Mouse (Mus musculus) limb, embryonic 12.5 days (tissue): ENCODE measurements around the gene Ros1. TPM values are rescaled to one million over a fixed set of nuclear protein-coding genes. Genes with fewer than 3 reads are reported as not detected.

Source experiments
- ATAC-seq: fragments of 200-750 bp; cut with Nextera tagmentation; 2 replicates; pipeline ENCODE4 v1.8.0; 2017; ENCODE audit warnings: low read depth, moderate TSS enrichment; ENCODE audit not compliant: insufficient number of reproducible peaks, insufficient read depth, low FRiP score, low TSS enrichment
- H3K27ac ChIP-seq: fragments of 300-500 bp; sonication (generic); 2 replicates; pipeline ENCODE4 v1.5.1; 2016; ENCODE audit warnings: mild to moderate bottlenecking, moderate library complexity
- H3K27me3 ChIP-seq: fragments of 300-500 bp; sonication (generic); 2 replicates; pipeline ENCODE4 v1.6.1; 2016; ENCODE audit warnings: mild to moderate bottlenecking, moderate library complexity
- H3K36me3 ChIP-seq: fragments of 300-500 bp; sonication (generic); 2 replicates; pipeline ENCODE4 v1.6.1; 2016; ENCODE audit warnings: mild to moderate bottlenecking, moderate library complexity
- H3K4me1 ChIP-seq: fragments of 300-500 bp; sonication (generic); replicated peaks from 2 replicates; pipeline ENCODE4 v1.6.1; 2016
- H3K4me2 ChIP-seq: fragments of 300-500 bp; sonication (generic); 2 replicates; pipeline ENCODE4 v1.6.1; 2016; ENCODE audit warnings: mild to moderate bottlenecking, moderate library complexity
- H3K4me3 ChIP-seq: fragments of 300-500 bp; sonication (generic); replicated peaks from 2 replicates; pipeline ENCODE4 v1.5.1; 2016; ENCODE audit warnings: mild to moderate bottlenecking
- H3K9ac ChIP-seq: fragments of 300-500 bp; sonication (generic); replicated peaks from 2 replicates; pipeline ENCODE4 v1.6.1; 2016; ENCODE audit warnings: mild to moderate bottlenecking, moderate library complexity
- H3K9me3 ChIP-seq: fragments of 300-500 bp; sonication (generic); 2 replicates; pipeline ENCODE4 v1.6.1; 2016; ENCODE audit warnings: mild to moderate bottlenecking, moderate library complexity
- WGBS: fragments of 180-500 bp; shearing (Covaris S2); methylation state at CpG from one replicate; pipeline ENCODE4 v1.1.7; 2016; 5-methylcytosine and 5-hydroxymethylcytosine counted together
- polyA plus RNA-seq: library from polyadenylated mRNA; unstranded; fragments of >200 nt; fragmentation: Nextera tagmentation; extraction: Ambion mirVana; gene quantifications from 2 replicates; pipeline ENCODE4 v1.2.1, GENCODE M21; 2016

The Ros1 gene
- polyA plus RNA-seq, 1 experiment from 2014 or later = not detected

DNA sequence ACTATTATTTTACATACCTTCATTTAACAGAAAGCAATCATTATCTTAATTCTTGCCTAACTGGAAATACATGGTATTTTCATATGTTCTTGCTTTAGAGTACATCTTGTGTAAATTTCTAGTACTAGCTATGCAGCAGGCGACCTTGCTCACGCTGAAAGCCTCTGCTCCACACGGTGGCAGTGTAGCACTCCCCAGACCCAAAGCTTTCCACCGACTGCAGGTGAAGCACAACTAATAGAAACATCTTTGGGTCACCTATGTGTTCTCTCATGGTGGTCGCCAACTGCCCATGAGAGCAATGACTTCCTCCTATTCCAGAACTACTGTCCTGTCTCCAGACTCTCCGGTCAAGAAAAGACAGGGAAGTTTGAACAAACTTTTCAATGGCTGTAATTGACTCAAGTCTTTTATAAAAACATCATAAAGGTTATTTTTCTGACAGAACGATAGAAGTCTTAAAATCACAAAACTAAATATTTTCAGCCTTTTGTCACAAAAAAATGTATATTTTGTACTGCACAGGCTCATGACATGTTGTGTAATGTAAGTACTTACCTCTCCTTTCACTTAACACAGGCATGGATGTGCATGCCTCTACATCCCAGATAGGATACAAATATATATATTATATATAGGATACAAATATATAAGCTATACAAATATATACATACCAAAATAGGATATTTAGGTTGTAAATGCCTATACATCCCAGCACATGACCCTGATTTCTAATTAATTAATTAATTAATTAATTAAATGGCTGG lies 21.9 kb upstream of the Ros1 start:
- Histone ChIP-seq H3K36me3 (no peaks in the 10 kb centered on the region), H3K4me2 (no peak overlapping the region), H3K27me3 (no peaks in the 10 kb centered on the region), H3K4me3 (no peak overlapping the region), H3K9ac (no peak overlapping the region), H3K4me1 (no peaks in the 10 kb centered on the region), H3K9me3 (no peaks in the 10 kb centered on the region), H3K27ac (no peak overlapping the region)
- WGBS = 27% methylated on average over 7 of the region's 7 CpGs
- no peak for ATAC-seq

DNA sequence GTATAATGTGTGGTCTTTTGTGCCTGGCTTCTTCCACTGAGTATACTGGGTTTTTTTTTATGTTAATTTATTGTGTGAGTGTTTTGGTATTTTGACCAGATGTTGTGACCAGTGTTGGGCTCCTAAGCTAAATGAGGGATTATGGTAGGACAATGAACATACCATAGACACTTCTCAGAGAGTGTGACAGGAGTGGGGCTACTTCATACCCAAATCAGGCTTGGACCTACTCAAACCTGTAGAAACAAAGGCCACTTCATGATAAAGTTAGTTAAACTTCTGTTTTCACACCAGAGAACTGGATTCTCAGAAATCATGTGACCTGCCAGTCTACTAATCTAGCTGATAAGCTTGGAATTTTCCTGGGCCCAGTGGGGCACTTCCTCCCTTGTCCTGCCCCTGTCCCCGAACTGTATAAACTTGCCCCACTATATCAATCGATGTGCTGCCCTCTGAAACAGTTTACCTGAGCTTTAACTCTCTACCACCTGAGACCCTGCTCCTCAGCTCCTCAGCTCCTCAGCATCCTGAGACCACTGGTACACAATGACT lies 20.3 kb upstream of the Ros1 start:
- no peak for ATAC-seq
- H3K27ac ChIP-seq = no peak overlapping the region
- no peaks in the 10 kb centered on the region for H3K36me3 ChIP-seq
- no peak overlapping the region for H3K4me2 ChIP-seq
- WGBS = 68% methylated on average over 2 of the region's 2 CpGs
- H3K4me1 ChIP-seq = no peaks in the 10 kb centered on the region
- H3K4me3 ChIP-seq = no peak overlapping the region
- H3K9ac ChIP-seq = no peak overlapping the region
- no peaks in the 10 kb centered on the region for H3K27me3 ChIP-seq
- H3K9me3 ChIP-seq = no peaks in the 10 kb centered on the region

DNA sequence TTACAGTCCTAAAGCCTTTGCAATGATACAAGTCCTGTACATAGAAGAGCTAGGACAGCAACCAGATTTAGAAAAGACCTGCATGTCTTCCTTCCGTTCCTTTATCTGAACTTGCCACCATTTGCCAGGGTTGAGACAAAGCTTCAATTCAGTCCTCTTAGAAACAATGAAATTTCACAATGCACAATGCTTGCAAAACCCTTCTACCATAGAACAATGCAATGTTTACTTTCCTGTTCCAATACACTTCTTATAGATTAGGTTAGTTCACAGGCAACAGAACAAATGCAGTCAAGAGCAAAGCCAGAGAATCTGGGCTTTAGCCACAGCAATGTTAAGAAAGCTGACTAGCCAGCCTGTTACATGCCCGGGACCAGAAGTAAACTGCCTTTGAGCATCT lies 9.0 kb upstream of the Ros1 start:
- no peak for ATAC-seq
- no peaks in the 10 kb centered on the region for H3K27me3 ChIP-seq
- H3K4me1 ChIP-seq = no peaks in the 10 kb centered on the region
- H3K36me3 ChIP-seq = no peaks in the 10 kb centered on the region
- H3K4me2 ChIP-seq = no peak overlapping the region
- H3K9me3 ChIP-seq = no peaks in the 10 kb centered on the region
- no peak overlapping the region for H3K27ac ChIP-seq
- H3K9ac ChIP-seq = no peak overlapping the region
- no peak overlapping the region for H3K4me3 ChIP-seq
- 86% methylated on average over 2 of the region's 2 CpGs for WGBS

DNA sequence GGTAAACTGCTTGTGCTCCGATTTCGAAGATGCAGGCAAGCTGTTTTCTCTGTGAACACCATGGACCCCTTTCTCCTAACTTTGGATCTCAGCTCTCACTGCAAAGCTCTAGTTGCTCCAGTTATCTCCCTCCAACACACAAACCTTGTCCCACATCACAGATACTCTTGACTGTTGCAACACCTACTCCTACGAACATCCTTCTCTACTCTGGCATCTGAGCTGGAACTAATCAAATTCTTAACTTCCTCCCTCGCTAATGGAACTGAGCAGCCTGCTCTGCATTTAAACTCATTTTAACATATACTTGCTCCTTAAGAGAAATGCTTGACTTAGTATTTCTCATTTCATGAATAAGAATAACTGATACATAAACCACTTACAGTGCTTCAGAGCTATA lies 9.1 kb downstream of the Ros1 start:
- Histone ChIP-seq H3K4me1 (no peaks in the 10 kb centered on the region), H3K27ac (no peak overlapping the region), H3K4me2 (no peak overlapping the region), H3K4me3 (no peak overlapping the region), H3K9ac (no peak overlapping the region), H3K36me3 (no peaks in the 10 kb centered on the region), H3K9me3 (no peaks in the 10 kb centered on the region), H3K27me3 (no peaks in the 10 kb centered on the region)
- no peak for ATAC-seq
- WGBS = 83% methylated on average over 4 of the region's 4 CpGs

DNA sequence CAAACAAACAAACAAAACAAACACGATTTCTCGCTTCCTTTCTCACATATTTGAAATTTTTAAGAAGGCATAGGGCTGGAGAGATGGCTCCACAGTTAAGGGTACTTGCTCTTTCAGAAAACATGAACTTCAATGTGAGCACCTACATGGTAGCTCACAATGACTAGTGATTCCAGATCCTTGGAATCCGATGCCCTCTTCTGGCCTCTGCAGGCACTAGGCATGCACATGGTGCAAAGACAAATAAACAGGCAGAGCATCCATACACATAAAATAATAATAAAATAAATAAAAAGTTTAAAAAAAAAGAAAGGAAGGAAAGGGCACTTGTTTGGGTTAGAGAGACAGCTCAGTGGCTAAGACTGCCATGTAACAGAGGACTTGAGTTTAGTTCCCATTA lies 12.2 kb downstream of the Ros1 start:
- ATAC-seq = no peak
- Histone ChIP-seq H3K27me3 (no peaks in the 10 kb centered on the region), H3K36me3 (no peaks in the 10 kb centered on the region), H3K9me3 (no peaks in the 10 kb centered on the region), H3K27ac (no peak overlapping the region), H3K4me2 (no peak overlapping the region), H3K4me1 (no peaks in the 10 kb centered on the region), H3K4me3 (no peak overlapping the region), H3K9ac (no peak overlapping the region)
- 82% methylated on average over 3 of the region's 3 CpGs for WGBS

DNA sequence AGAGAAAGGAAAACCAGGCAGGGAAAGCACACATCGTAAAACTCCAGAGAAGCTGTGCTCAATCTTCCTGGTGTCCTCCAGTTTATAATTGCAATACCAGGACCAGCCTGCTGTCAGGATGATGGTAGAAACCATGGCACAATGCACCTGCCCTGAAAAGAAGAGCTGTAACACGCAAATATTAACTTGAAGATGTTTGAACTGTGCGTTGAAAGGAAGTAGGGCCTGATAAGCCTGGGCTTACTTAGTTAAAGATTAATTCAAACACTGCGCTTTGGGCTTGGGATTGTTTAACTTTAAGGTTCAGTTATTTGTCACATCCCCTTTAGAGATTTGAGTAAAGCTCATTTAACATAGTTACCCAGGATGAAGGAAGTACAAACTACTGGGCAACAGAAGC lies 20.7 kb downstream of the Ros1 start:
- 76% methylated on average over 4 of the region's 4 CpGs for WGBS
- ATAC-seq = no peak
- Histone ChIP-seq H3K4me3 (no peak overlapping the region), H3K27ac (no peak overlapping the region), H3K36me3 (no peaks in the 10 kb centered on the region), H3K4me1 (no peaks in the 10 kb centered on the region), H3K9me3 (no peaks in the 10 kb centered on the region), H3K4me2 (no peak overlapping the region), H3K27me3 (no peaks in the 10 kb centered on the region), H3K9ac (no peak overlapping the region)

DNA sequence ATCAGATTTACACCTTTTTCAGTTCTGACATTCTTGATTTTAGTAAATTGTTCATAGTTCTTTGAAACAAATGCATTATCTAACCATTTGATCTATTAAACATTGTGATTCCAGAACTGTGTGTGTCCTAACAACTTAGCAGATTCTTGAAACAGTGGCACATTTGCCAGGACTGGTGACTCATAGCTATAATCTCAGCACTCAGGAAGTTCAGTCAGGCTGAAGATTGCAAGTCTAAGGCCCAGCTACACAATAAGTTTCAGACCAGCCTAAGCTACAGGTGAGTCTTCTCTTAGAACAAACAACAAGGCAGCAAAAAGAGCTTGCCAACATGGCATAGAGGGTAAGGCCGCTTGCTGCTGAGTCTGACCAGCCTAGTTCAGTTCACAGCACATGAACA lies 24.6 kb downstream of the Ros1 start:
- no peaks in the 10 kb centered on the region for H3K36me3 ChIP-seq
- no peak for ATAC-seq
- H3K27ac ChIP-seq = no peak overlapping the region
- H3K9ac ChIP-seq = no peak overlapping the region
- WGBS = 90% methylated on average over 1 of the region's 1 CpGs
- H3K4me3 ChIP-seq = no peak overlapping the region
- H3K4me2 ChIP-seq = no peak overlapping the region
- H3K9me3 ChIP-seq = no peaks in the 10 kb centered on the region
- H3K27me3 ChIP-seq = no peaks in the 10 kb centered on the region
- H3K4me1 ChIP-seq = no peaks in the 10 kb centered on the region

DNA sequence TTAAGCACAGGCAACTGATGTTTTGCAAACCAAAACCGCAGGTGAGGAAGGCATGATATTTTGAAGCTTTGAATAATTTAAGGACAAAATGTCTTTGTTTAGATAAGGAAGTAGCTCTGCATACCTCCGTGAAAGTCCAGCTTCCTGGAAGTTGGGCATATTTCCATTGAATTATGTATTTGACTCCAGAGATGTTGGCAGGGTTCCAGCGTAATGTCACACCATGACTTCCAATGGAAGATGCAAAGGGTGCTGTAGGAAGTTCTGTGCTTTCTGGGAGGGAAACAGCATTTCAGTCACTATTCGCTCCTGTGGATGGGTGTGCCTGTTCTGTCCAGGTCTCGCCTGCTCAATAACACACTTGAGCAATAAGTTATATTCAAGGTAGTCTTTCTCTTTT lies 25.2 kb downstream of the Ros1 start:
- no peak for ATAC-seq
- WGBS = 88% methylated on average over 5 of the region's 5 CpGs

DNA sequence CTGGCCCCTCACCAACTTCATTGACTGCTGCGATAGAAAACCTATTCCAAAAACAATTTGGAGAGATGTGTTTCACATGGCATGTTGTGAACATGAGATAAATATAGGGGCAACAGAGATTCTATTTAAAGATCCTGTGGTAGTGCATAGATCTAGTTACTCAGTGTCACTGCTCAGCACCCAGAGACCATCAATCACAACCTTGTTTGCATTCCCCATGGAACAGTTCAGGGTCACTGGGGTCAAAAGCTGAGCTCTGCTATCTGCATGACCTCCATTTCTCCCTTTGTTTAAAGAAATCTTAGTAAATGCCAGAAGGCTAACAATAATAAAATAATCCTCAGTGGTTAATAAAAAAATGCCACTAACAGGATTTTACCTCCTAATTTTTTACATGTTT lies 29.7 kb downstream of the Ros1 start:
- Histone ChIP-seq H3K27me3 (no peaks in the 10 kb centered on the region), H3K4me1 (no peaks in the 10 kb centered on the region), H3K36me3 (no peaks in the 10 kb centered on the region), H3K4me2 (no peak overlapping the region), H3K27ac (no peak overlapping the region), H3K9me3 (no peaks in the 10 kb centered on the region), H3K4me3 (no peak overlapping the region), H3K9ac (no peak overlapping the region)
- WGBS = 88% methylated on average over 1 of the region's 1 CpGs
- no peak for ATAC-seq

More for the DNA sequence above, 25.2 kb downstream of the Ros1 start:
- H3K4me1 ChIP-seq = no peaks in the 10 kb centered on the region
- H3K9me3 ChIP-seq = no peaks in the 10 kb centered on the region
- H3K27me3 ChIP-seq = no peaks in the 10 kb centered on the region
- H3K27ac ChIP-seq = no peak overlapping the region
- no peak overlapping the region for H3K4me2 ChIP-seq
- H3K4me3 ChIP-seq = no peak overlapping the region
- H3K36me3 ChIP-seq = no peaks in the 10 kb centered on the region
- no peak overlapping the region for H3K9ac ChIP-seq

DNA sequence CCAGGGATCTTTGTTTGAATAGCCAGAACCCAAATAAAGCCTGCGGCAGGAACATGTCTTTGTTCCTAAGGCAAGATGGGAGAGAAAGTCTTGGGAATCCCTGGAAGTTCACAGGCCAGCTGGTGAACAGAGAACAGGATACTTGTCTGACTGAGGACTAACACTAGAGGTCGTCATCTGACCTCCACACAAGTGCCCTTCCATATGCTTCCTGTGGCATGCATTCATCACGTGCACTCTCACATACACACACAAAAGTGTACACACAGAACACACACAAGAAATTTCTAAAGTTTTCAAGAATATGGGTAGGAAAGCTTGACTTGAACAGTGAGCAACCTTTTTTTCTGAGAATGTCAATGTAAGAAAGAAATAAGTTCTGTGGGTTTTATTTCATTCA lies 34.4 kb downstream of the Ros1 start:
- Histone ChIP-seq H3K36me3 (no peaks in the 10 kb centered on the region), H3K9me3 (no peaks in the 10 kb centered on the region), H3K9ac (no peak overlapping the region), H3K27ac (no peak overlapping the region), H3K27me3 (no peaks in the 10 kb centered on the region), H3K4me1 (no peaks in the 10 kb centered on the region), H3K4me2 (no peak overlapping the region), H3K4me3 (no peak overlapping the region)
- WGBS = 74% methylated on average over 3 of the region's 3 CpGs
- no peak for ATAC-seq

DNA sequence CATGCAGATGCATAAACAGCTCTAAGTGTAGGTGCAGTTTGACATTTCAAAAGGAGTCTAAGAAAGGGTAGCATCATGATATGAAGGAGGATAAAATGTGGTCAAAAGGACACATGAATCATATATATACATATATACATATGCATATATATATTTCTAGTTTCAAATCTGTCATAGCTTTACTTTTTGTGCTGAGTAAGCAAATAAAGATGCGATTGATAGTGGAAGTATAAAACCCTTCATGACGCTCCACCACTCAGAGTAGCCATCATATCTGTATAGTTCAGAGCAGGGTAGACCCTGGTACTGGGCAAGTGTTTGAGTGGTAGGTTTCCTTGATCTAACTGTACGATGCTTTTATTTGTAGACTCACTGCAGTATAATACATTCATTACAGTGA lies 35.3 kb downstream of the Ros1 start:
- Histone ChIP-seq H3K27me3 (no peaks in the 10 kb centered on the region), H3K9me3 (no peaks in the 10 kb centered on the region), H3K27ac (no peak overlapping the region), H3K36me3 (no peaks in the 10 kb centered on the region), H3K4me3 (no peak overlapping the region), H3K4me2 (no peak overlapping the region), H3K4me1 (no peaks in the 10 kb centered on the region), H3K9ac (no peak overlapping the region)
- WGBS = 90% methylated on average over 3 of the region's 3 CpGs
- ATAC-seq = no peak
